Mouse (Mus musculus): Measurements from ENCODE around the gene Gm7694. TPM values are rescaled to one million over a fixed set of nuclear protein-coding genes. Genes with fewer than 3 reads are reported as not detected.

Gene Gm7694
- polyA plus RNA-seq, 1 experiment from 2014 or later: 4.0 TPM

DNA sequence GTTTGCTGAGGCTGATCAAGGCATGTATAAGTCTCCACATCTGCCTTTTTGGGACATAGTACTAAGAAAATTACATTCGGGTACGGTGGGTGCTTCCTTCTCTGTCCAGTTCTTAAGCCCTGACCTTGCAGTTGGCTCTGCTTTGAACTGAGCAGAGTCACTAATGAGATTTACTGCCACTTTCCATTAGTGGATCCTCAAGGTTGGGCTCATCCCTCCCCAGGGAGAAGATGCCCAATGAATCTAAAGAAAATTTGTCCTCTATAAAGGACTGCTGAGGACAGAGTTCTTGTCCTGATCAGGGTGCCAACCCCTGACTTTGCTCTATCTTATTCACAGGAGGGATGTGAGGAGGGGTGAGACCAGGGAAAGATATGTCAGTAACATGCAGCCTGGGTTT is 15.9 kb upstream of the Gm7694 start:
- no peak for ATAC-seq (replicated peaks; ENCODE audit: insufficient number of reproducible peaks, insufficient read depth, low FRiP score, low read depth)
- H3K4me3 ChIP-seq: no peak overlapping the region
- no peak overlapping the region for H3K27ac ChIP-seq
- H3K4me1 ChIP-seq (replicated peaks): no peaks in the 10 kb centered on the region
- H3K9ac ChIP-seq: no peak overlapping the region
- no peaks in the 10 kb centered on the region for H3K9me3 ChIP-seq (replicated peaks)
- H3K4me2 ChIP-seq: no peak overlapping the region
- WGBS: 81% methylated on average over 2 of the region's 2 CpGs
- H3K27me3 ChIP-seq: no peaks in the 10 kb centered on the region
- H3K36me3 ChIP-seq: no peaks in the 10 kb centered on the region

DNA sequence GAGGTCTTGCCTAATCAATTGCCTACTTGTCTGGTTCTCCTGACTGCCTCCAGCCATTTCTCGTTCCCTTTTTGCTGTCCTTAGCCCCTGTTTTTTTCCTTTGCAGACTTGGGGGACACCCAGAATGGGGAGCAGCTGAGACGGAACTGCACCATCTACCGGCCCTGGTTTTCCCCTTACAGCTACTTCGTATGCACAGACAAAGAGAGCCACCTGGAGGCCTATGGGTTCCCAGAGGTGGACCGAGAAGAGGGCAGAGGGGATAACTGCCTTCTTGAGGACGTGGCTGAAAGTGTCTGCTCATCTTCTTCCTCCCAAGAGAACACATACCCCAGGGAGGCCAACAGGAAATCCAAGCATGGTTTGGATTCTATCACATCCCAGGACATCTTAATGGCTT is 5.3 kb upstream of the Gm7694 start:
- Histone ChIP-seq H3K27ac (no peak overlapping the region), H3K9ac (no peak overlapping the region), H3K36me3 (no peaks in the 10 kb centered on the region), H3K4me3 (no peak overlapping the region), H3K4me1 (replicated peaks) (no peaks in the 10 kb centered on the region), H3K9me3 (replicated peaks) (no peaks in the 10 kb centered on the region), H3K27me3 (no peaks in the 10 kb centered on the region), H3K4me2 (no peak overlapping the region)
- WGBS: 81% methylated on average over 6 of the region's 6 CpGs
- no peak for ATAC-seq (replicated peaks; ENCODE audit: insufficient number of reproducible peaks, insufficient read depth, low FRiP score, low read depth)

DNA sequence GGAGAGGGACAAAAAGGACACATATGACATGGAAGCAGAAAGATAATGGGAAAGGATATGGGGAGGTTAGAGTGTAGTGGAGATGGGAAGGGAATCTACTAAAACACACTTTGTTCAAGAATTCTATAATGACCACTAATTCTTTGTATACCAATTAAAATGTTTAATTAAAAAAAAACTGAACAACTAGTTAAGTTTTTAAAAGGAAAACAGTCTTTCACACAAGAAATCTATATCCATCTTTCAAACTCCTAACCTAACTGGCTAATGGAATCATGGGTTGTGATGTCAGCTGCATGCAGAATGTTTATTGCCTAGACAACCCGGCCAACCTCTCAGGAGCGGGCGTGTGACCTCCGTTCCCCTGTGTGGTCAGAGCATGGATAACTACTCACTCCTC is 2.4 kb upstream of the Gm7694 start, which contains the start of gene Spata46:
Spata46 (plus strand) TSS at position 301 of the 400 bp plus-strand sequence.
- Histone ChIP-seq H3K4me3 (no peak within 1 kb of the TSS), H3K36me3 (no peaks in the 10 kb centered on the region), H3K4me2 (no peak within 1 kb of the TSS), H3K9me3 (replicated peaks) (no peaks in the 10 kb centered on the region), H3K27ac (no peak within 1 kb of the TSS), H3K4me1 (replicated peaks) (no peaks in the 10 kb centered on the region), H3K27me3 (no peaks in the 10 kb centered on the region), H3K9ac (no peak within 1 kb of the TSS)
- WGBS: 82% methylated on average over 4 of the region's 4 CpGs
- no peak for ATAC-seq (replicated peaks; ENCODE audit: insufficient number of reproducible peaks, insufficient read depth, low FRiP score, low read depth)

DNA sequence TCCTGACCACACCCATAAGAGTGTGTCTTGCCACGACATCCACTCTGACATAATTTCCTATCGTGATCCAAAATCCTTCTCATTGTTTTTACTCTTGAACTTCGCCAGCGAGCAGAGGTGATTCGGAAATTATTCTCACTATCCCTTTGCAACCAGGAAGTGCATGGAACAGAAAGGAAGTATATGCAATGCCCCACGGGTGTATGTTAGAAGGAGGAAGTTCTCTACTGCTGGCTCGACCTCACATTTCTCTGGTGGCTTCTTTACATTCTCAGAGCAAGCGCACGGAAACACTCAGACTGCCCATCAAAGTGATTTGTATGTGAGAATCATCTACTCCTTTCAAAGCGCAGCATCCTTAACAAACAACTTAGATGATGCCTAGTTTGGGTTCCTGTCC is 1.1 kb downstream of the Gm7694 start:
- no peak overlapping the region for H3K4me3 ChIP-seq
- no peak overlapping the region for H3K4me2 ChIP-seq
- no peaks in the 10 kb centered on the region for H3K9me3 ChIP-seq (replicated peaks)
- H3K36me3 ChIP-seq: no peaks in the 10 kb centered on the region; the same call in 1 of the 2 replicates
- H3K27me3 ChIP-seq: no peaks in the 10 kb centered on the region
- WGBS: 84% methylated on average over 10 of the region's 10 CpGs
- ATAC-seq (replicated peaks; ENCODE audit: insufficient number of reproducible peaks, insufficient read depth, low FRiP score, low read depth): no peak
- H3K4me1 ChIP-seq (replicated peaks): no peaks in the 10 kb centered on the region
- H3K9ac ChIP-seq: no peak overlapping the region
- no peak overlapping the region for H3K27ac ChIP-seq

DNA sequence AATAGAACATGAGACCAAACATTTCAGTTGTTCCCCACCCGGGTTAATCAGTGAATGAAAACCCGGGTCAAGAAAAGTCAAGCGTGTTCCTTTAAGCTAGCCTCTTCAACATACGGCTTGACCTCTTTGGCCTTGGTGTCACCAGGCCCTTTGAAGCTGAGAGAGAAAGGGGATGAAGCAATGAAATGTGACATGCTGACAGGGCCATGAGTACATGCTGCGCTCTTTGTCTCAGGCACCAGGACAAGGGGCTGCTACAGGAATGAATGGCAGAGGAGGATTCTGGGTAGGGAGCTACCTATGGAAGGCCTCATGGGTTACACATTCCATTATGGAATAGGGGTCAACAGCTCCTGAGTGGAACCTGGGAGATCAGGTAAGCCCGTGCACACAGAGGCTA is 3.0 kb downstream of the Gm7694 start:
- no peak overlapping the region for H3K9ac ChIP-seq
- H3K27ac ChIP-seq: no peak overlapping the region
- H3K27me3 ChIP-seq: no peaks in the 10 kb centered on the region
- H3K9me3 ChIP-seq (replicated peaks): no peaks in the 10 kb centered on the region
- H3K4me3 ChIP-seq: no peak overlapping the region
- no peak overlapping the region for H3K4me2 ChIP-seq
- H3K4me1 ChIP-seq (replicated peaks): no peaks in the 10 kb centered on the region
- WGBS: 67% methylated on average over 6 of the region's 6 CpGs
- H3K36me3 ChIP-seq: no peaks in the 10 kb centered on the region; the same call in 1 of the 2 replicates
- no peak for ATAC-seq (replicated peaks; ENCODE audit: insufficient number of reproducible peaks, insufficient read depth, low FRiP score, low read depth)

DNA sequence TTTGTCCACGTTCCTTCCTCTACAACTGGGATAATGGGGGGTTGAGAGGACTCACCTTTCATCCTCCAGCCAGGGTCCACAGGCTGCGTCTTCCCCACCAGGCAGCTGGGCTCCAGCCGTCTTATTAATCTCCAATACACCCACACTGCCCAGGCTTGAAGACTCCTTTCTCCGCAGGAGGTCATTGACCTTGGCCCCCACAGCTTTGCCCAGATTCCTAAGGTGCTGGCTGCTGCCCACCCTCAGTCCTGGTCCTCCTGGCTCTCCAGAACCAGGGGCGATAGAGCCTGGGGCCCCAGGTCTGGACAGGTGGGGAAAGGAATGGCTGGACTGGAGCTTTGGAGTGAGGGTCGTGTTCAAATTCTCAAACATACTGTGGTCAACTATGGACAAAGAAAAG is 3.7 kb downstream of the Gm7694 start:
- Histone ChIP-seq H3K27ac (no peak overlapping the region), H3K9ac (no peak overlapping the region)
- 81% methylated on average over 6 of the region's 6 CpGs for WGBS

DNA sequence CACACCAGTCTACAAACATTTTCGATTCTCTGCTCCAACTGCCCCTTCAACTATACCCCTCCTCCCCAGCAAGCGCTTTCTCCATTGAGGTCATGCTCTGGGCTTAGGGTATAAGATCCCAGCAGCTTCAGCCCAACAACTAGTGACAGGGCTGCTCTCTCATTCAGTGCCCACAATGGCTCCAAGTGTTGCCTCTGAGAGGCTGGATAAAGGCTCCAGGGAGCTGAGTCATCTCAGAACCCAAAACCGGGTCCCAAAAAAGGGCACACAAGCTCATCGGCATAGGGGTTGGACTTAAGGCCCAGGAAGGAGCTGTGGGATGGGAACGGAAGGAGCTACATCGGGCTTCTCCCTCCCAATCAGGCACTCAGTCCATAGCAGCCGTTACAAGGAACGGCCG is 4.4 kb downstream of the Gm7694 start:
- no peak overlapping the region for H3K27ac ChIP-seq
- ATAC-seq (replicated peaks; ENCODE audit: insufficient number of reproducible peaks, insufficient read depth, low FRiP score, low read depth): no peak
- H3K36me3 ChIP-seq: no peaks in the 10 kb centered on the region; the same call in 1 of the 2 replicates
- no peaks in the 10 kb centered on the region for H3K9me3 ChIP-seq (replicated peaks)
- H3K27me3 ChIP-seq: no peaks in the 10 kb centered on the region
- no peak overlapping the region for H3K4me3 ChIP-seq
- WGBS: 91% methylated on average over 9 of the region's 9 CpGs
- no peak overlapping the region for H3K9ac ChIP-seq
- no peak overlapping the region for H3K4me2 ChIP-seq
- H3K4me1 ChIP-seq (replicated peaks): no peaks in the 10 kb centered on the region

More for the DNA sequence above, 3.7 kb downstream of the Gm7694 start:
- H3K9me3 ChIP-seq (replicated peaks): no peaks in the 10 kb centered on the region
- no peaks in the 10 kb centered on the region for H3K27me3 ChIP-seq
- no peak for ATAC-seq (replicated peaks; ENCODE audit: insufficient number of reproducible peaks, insufficient read depth, low FRiP score, low read depth)
- no peaks in the 10 kb centered on the region for H3K4me1 ChIP-seq (replicated peaks)
- no peak overlapping the region for H3K4me3 ChIP-seq
- no peak overlapping the region for H3K4me2 ChIP-seq
- no peaks in the 10 kb centered on the region; the same call in 1 of the 2 replicates for H3K36me3 ChIP-seq

DNA sequence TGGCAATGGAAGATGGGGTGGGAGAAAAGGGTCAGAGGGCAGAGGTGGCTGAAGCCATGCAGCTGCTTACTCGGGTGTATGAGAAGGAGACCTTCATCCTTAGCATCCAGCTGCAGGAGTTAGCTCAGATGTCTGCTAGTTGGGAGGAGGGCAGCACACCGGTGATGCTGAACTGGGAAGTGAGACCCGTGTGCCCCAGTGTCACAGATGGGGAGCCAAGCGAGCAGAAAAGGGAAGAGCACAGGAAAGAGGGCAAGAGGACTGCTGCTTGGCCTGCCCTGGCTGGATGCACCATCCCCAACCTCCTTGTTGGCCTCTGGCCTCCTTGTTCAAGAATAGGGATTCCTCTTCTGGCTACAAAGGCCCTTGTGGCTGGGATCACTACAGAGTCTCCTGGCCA is 6.6 kb downstream of the Gm7694 start:
- ATAC-seq (replicated peaks; ENCODE audit: insufficient number of reproducible peaks, insufficient read depth, low FRiP score, low read depth): no peak
- Histone ChIP-seq H3K9me3 (replicated peaks) (no peaks in the 10 kb centered on the region), H3K27ac (no peak overlapping the region), H3K4me2 (no peak overlapping the region), H3K27me3 (no peaks in the 10 kb centered on the region), H3K9ac (no peak overlapping the region), H3K4me1 (replicated peaks) (peaks cover 3% of the 10 kb centered on the region; the same call in 1 of the 2 replicates), H3K36me3 (no peaks in the 10 kb centered on the region; the same call in 1 of the 2 replicates), H3K4me3 (no peak overlapping the region)
- 75% methylated on average over 4 of the region's 4 CpGs for WGBS

DNA sequence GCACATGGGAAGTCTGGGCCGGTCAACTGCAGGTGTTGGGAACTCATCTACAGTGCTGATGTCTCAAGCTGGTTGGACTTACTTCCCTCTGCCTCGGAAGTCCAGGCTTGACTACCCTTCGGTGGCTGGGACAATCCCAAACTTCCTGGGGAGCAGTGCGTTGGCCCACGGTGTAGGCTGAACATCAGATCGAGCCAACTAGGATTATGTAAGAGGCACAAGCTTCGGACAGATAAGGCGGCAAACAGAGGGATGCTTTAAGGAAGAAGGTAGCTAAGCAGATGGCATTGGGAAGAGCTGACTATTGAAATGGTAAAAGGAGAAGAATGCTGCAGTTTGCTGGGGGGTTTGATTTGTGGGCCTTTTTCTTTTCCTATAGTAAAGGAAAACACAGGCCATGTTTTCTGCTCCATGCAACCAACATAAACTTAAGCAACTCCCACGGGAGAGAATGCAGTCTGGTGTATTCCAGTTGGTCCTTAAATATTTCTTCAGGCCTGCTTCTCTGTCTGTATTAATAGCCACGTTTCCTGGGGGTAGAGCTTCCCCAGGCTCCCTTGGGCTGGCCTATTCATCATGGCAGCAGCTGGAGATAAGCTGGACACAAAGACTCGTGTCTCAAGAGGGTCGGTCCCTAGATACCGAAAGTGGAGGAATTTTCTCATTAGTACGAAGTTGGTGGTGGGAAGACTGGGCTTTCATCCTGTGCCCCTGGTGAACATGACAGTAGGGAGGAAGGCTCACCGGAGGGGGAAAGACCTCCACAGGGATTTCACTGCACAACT is 11.2 kb downstream of the Gm7694 start:
- Histone ChIP-seq H3K36me3 (no peaks in the 10 kb centered on the region), H3K27me3 (no peaks in the 10 kb centered on the region), H3K4me1 (replicated peaks) (peaks cover 3% of the 10 kb centered on the region; the same call in 1 of the 2 replicates), H3K9ac (no peak overlapping the region), H3K4me2 (no peak overlapping the region), H3K9me3 (replicated peaks) (no peaks in the 10 kb centered on the region), H3K27ac (no peak overlapping the region), H3K4me3 (no peak overlapping the region)
- 60% methylated on average over 15 of the region's 15 CpGs for WGBS
- ATAC-seq (replicated peaks; ENCODE audit: insufficient number of reproducible peaks, insufficient read depth, low FRiP score, low read depth): no peak

DNA sequence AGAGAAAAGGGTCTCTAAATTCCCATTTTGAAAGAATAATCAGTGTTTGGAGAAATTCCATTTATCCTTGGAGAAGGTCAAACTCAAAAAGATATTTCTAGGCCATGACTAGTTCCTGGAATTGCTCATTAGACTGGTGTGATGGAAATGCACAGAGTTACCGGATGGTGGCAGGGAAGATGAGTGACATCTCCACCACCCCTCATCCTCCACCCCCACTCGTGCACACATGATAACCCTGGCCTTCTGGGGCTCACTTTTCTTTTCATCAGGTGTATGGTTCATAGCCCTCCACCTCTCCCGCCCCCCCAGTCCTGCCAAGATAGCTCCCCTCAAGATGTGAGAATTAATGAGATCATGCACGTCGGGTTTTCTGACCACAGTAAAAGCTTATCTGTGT is 12.9 kb downstream of the Gm7694 start:
- 65% methylated on average over 5 of the region's 5 CpGs for WGBS
- no peak overlapping the region for H3K4me3 ChIP-seq

DNA sequence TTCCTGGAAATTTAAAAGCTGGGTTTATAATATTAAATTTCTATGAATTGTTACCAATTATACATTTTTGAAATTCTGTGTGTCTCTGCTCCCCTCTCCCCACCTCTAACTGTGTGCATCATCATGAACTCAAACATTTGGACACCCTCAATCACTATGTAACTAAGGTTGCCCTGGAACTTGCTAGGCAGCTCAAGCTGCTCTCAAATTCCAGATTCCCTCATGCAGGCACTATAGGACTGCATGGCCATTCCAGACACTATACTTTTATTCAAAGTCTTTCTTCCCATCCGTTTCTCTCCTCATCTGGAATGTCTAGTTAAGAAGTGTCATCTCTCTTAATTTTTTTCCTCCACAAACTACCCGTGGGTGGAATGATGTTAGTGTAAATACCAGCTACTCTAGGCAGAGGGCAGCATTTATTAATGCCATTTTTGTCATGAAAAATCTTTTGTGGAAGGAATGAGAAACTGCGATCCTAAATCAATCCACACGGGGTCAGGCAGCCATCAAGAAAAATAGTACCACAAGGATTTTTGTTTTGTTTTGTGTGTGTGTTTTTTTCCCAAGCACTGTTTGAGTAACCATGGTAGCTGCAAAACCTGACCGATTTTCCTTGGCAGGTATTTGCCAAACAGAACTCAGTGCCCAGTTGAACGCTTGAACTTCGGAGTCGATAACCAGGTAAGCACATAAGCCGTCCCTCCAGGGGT is 13.7 kb downstream of the Gm7694 start:
- H3K36me3 ChIP-seq: no peaks in the 10 kb centered on the region
- no peaks in the 10 kb centered on the region for H3K27me3 ChIP-seq
- peak overlapping the region; percentile 27 for H3K4me2 ChIP-seq
- H3K4me3 ChIP-seq: no peak overlapping the region
- peaks cover 3% of the 10 kb centered on the region; the same call in 1 of the 2 replicates for H3K4me1 ChIP-seq (replicated peaks)
- ATAC-seq (replicated peaks; ENCODE audit: insufficient number of reproducible peaks, insufficient read depth, low FRiP score, low read depth): no peak
- H3K9ac ChIP-seq: no peak overlapping the region
- H3K27ac ChIP-seq: no peak overlapping the region
- 38% methylated on average over 9 of the region's 9 CpGs for WGBS
- H3K9me3 ChIP-seq (replicated peaks): no peaks in the 10 kb centered on the region

More for the DNA sequence above, 12.9 kb downstream of the Gm7694 start:
- no peaks in the 10 kb centered on the region for H3K36me3 ChIP-seq
- no peak overlapping the region for H3K9ac ChIP-seq
- no peak overlapping the region for H3K27ac ChIP-seq
- peaks cover 3% of the 10 kb centered on the region; the same call in 1 of the 2 replicates for H3K4me1 ChIP-seq (replicated peaks)
- no peaks in the 10 kb centered on the region for H3K27me3 ChIP-seq
- ATAC-seq (replicated peaks; ENCODE audit: insufficient number of reproducible peaks, insufficient read depth, low FRiP score, low read depth): no peak
- no peak overlapping the region for H3K4me2 ChIP-seq
- no peaks in the 10 kb centered on the region for H3K9me3 ChIP-seq (replicated peaks)

Data from heart, embryonic 15.5 days (tissue).